ENCODE assay signal across 10 mouse cellular contexts in the genomic region with DNA sequence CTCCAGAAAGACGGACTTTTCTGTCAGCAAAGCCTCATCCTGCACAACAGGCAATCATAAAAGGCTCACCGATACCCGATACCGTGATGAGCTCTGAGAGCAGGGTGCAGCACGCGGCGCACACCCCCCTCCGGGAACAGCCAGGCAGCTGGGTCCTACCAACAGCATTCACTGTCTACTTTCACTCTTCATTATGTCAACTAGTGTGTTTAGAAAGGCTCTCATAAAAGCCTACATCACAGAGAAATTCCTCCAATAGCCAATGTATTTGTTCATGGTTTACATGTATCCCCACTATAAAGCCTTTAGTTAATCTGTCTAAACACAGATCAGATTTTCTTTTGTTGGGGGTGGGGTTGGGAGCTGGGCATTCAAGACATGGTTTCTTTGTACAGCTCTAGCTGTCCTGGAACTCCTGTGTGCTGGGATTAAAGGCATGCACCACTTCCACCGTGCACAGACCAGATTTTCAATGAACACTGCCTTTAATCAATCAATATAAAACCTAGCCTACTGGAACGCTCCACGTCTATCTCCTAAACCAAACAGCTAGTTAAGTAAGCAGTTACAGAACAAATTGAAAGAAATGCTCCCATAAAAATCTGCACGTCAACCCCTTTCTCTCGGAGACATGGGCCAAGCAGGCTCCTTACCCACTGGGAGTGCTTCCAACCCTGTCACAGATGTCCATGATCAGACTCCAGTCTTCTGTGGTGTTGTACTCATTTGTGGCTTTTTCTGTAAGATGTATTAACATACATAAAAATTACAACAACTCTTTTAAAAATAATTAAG. TPM values are rescaled to one million over a fixed set of nuclear protein-coding genes. Genes with fewer than 3 reads are reported as not detected.
A peak's percentile ranks its signal among the peaks of the same experiment; 100 is the strongest.
DNase-seq lines count a peak whose midpoint lies in the region; ATAC-seq and TF ChIP-seq lines count a peak whose summit lies in the region.
"Had no signal": no experiment of that assay in that cellular context is flagged by ENCODE, and none has a peak within 500 bp of the region (broad histone marks: within the 10 kb centered on the region; RNA-seq: fewer than 3 reads in every experiment).

No protein-coding gene starts in this region.

- no peaks in the 10 kb centered on the region for H3K27me3 ChIP-seq in embryonic facial prominence, embryonic 15.5 days
- H3K27me3 ChIP-seq in hindbrain, postnatal 0 days (ENCODE audit: insufficient read depth, low read length): no peaks in the 10 kb centered on the region
- H3K27me3 ChIP-seq: Patski had no signal

- H3K4me3 ChIP-seq in embryonic facial prominence, embryonic 15.5 days (replicated peaks): no peak overlapping the region
- H3K4me3 ChIP-seq in hindbrain, postnatal 0 days (ENCODE audit: low read length): no peak overlapping the region

- peaks cover 4% of the 10 kb centered on the region; the same call in 1 of the 2 replicates for H3K36me3 ChIP-seq in embryonic facial prominence, embryonic 15.5 days
- no peaks in the 10 kb centered on the region for H3K36me3 ChIP-seq in hindbrain, postnatal 0 days (ENCODE audit: insufficient read depth, low read length)

- 42% methylated on average over 13 of the region's 13 CpGs for WGBS in embryonic facial prominence, embryonic 15.5 days
- WGBS in hindbrain, postnatal 0 days: 51% methylated on average over 13 of the region's 13 CpGs

- no peak overlapping the region for H3K9ac ChIP-seq in embryonic facial prominence, embryonic 15.5 days
- no peak overlapping the region for H3K9ac ChIP-seq in hindbrain, postnatal 0 days (replicated peaks; ENCODE audit: low read length)

- peak; percentile 69 to 70 for DNase-seq in cerebellum, postnatal 10 days
- DNase-seq in cerebellum, postnatal 4 days (ENCODE audit: low spot score in 2 of 2): no peak
- peak; percentile 20 for DNase-seq in Muller cell, postnatal 12 days (ENCODE audit: inconsistent ontology term)
- DNase-seq in hindbrain, postnatal 0 days (ENCODE audit: low spot score): no peak
- DNase-seq in testis, postnatal 10 days (ENCODE audit: low spot score): no peak
- DNase-seq in B cell, adult 2 months: no peak
- DNase-seq: kidney, adult 9 months had no signal

- no peak overlapping the region for H3K4me2 ChIP-seq in embryonic facial prominence, embryonic 15.5 days (replicated peaks)
- H3K4me2 ChIP-seq in hindbrain, postnatal 0 days (ENCODE audit: low read depth, low read length): no peak overlapping the region

- peak overlapping the region; percentile 39; the same call in 1 of the 2 replicates for H3K27ac ChIP-seq in embryonic facial prominence, embryonic 15.5 days (replicated peaks)
- H3K27ac ChIP-seq in hindbrain, postnatal 0 days: peak overlapping the region; percentile 41; the same call in 1 of the 2 replicates

- no peaks in the 10 kb centered on the region for H3K9me3 ChIP-seq in embryonic facial prominence, embryonic 15.5 days (replicated peaks)
- no peaks in the 10 kb centered on the region for H3K9me3 ChIP-seq in hindbrain, postnatal 0 days (ENCODE audit: low read length)

- no peak for TF ChIP-seq CTCF in hindbrain, postnatal 0 days (IDR thresholded peaks at IDR 0.05; ENCODE audit: low read depth)

- H3K4me1 ChIP-seq in embryonic facial prominence, embryonic 15.5 days: 0 out of 2 replicates have a peak, but pooled peaks cover 4% of the 10 kb centered on the region
- H3K4me1 ChIP-seq in hindbrain, postnatal 0 days (ENCODE audit: insufficient read depth, low read length): no peaks in the 10 kb centered on the region

- ATAC-seq in embryonic facial prominence, embryonic 15.5 days (ENCODE audit: insufficient number of reproducible peaks, low FRiP score, low TSS enrichment, low read depth): no peak; the same call in 1 of the 2 replicates
- 0 out of 2 replicates have a peak, but pooled peaks have one; percentile 61 for ATAC-seq in hindbrain, postnatal 0 days
- no peak for ATAC-seq in monocyte, adult 5-6 weeks (replicated peaks; ENCODE audit: insufficient number of reproducible peaks, low FRiP score, low TSS enrichment, poor library complexity, severe bottlenecking)
- ATAC-seq: Patski had no signal

RNA-seq across cellular contexts. Expression of gene Stam2, which starts 21.7 kb away (rescaled TPM):
- polyA plus RNA-seq in embryonic facial prominence, embryonic 15.5 days (2015; fragmentation: Nextera tagmentation; extraction: Ambion mirVana): 32.3 and 32.8 TPM in 2 replicates
- 21.2 and 21.9 TPM in 2 replicates for total RNA-seq in hindbrain, postnatal 0 days (2014; rRNA removed)
- 25.5 and 27.5 TPM in 2 replicates for polyA plus RNA-seq in hindbrain, postnatal 0 days (2015; fragmentation: Nextera tagmentation; extraction: Ambion mirVana)
- 28.8 to 35.3 TPM (median 33.4 TPM) in 3 replicates for total RNA-seq in monocyte, adult 5-6 weeks (2017)

RNA-seq across cellular contexts. Expression of gene Cacnb4, which starts 43.8 kb away (rescaled TPM):
- polyA plus RNA-seq in embryonic facial prominence, embryonic 15.5 days (2015; fragmentation: Nextera tagmentation; extraction: Ambion mirVana): 2.2 and 2.3 TPM in 2 replicates
- total RNA-seq in hindbrain, postnatal 0 days (2014; rRNA removed): 8.6 and 9.7 TPM in 2 replicates
- 12.8 and 14.7 TPM in 2 replicates for polyA plus RNA-seq in hindbrain, postnatal 0 days (2015; fragmentation: Nextera tagmentation; extraction: Ambion mirVana)
- 0.11 to 0.19 TPM in 2 of 3 replicates, not detected in the other for total RNA-seq in monocyte, adult 5-6 weeks (2017)

Comparison
In these comparisons a context has a peak if more than half of its experiments do, and no peak if none do; other contexts are left out.
1. DNase-seq: peak in cerebellum, postnatal 10 days (2 of 2) and Muller cell, postnatal 12 days (single experiment); none in cerebellum, postnatal 4 days (0 of 2), hindbrain, postnatal 0 days (single experiment), testis, postnatal 10 days (single experiment) and B cell, adult 2 months (0 of 2).